ENCODE assay signal across 27 mouse cellular contexts in the genomic region with DNA sequence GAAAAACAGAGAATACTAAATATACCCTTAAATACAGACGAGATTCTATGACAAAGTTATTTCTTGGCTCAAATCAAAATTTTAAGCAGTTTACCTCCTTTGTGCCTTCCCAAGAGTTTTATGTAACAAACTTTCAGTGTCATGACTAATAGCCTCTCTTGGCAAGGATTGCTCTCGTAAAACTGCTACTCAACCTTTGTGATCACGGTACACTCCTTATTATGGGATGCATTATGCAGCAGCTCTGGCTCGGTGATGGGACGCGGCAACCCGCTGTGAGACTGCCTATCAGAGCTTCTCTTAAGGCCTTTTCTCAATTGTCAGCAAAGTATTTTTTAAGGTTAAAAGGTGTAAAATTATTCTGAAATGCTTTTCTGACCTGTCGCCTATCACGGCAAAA. TPM values are rescaled to one million over a fixed set of nuclear protein-coding genes. Genes with fewer than 3 reads are reported as not detected.
DNase-seq lines count a peak whose midpoint lies in the region; ATAC-seq and TF ChIP-seq lines count a peak whose summit lies in the region.
"Had no signal": no experiment of that assay in that cellular context is flagged by ENCODE, and none has a peak within 500 bp of the region (broad histone marks: within the 10 kb centered on the region; RNA-seq: fewer than 3 reads in every experiment).

No protein-coding gene starts in this region.

- H3K9ac ChIP-seq in forebrain, embryonic 14.5 days (ENCODE audit: low read length), result no peak overlapping the region
- H3K9ac ChIP-seq in forebrain, postnatal 0 days, result no peak overlapping the region
- no peak overlapping the region for H3K9ac ChIP-seq in kidney, postnatal 0 days (ENCODE audit: low read depth, low read length)
- H3K9ac ChIP-seq in kidney, embryonic 16.5 days (replicated peaks; ENCODE audit: low read length), result no peak overlapping the region
- H3K9ac ChIP-seq: heart, embryonic 15.5 days; hindbrain, embryonic 13.5 days had no signal

- H3K4me3 ChIP-seq in forebrain, embryonic 14.5 days (ENCODE audit: low read depth, low read length), result no peak overlapping the region
- H3K4me3 ChIP-seq in forebrain, postnatal 0 days (ENCODE audit: low read depth, low read length), result no peak overlapping the region
- no peak overlapping the region for H3K4me3 ChIP-seq in kidney, postnatal 0 days (replicated peaks; ENCODE audit: low read depth, low read length)
- H3K4me3 ChIP-seq in kidney, embryonic 16.5 days (ENCODE audit: low read length), result no peak overlapping the region
- H3K4me3 ChIP-seq: embryonic facial prominence, embryonic 10.5 days; forebrain, embryonic 13.5 days; heart, adult 2 months; heart, embryonic 15.5 days; hindbrain, embryonic 13.5 days had no signal

- H3K4me1 ChIP-seq in forebrain, embryonic 14.5 days (ENCODE audit: control insufficient read depth, insufficient read depth, low read length), result peaks cover 9% of the 10 kb centered on the region
- H3K4me1 ChIP-seq in forebrain, postnatal 0 days (ENCODE audit: insufficient read depth), result no peaks in the 10 kb centered on the region
- H3K4me1 ChIP-seq in kidney, postnatal 0 days (replicated peaks; ENCODE audit: insufficient read depth, low read length), result no peaks in the 10 kb centered on the region
- no peaks in the 10 kb centered on the region for H3K4me1 ChIP-seq in kidney, embryonic 16.5 days (ENCODE audit: insufficient read depth, low read length)
- H3K4me1 ChIP-seq: heart, embryonic 15.5 days had no signal

- no peaks in the 10 kb centered on the region for H3K9me3 ChIP-seq in forebrain, embryonic 14.5 days (replicated peaks; ENCODE audit: control insufficient read depth, low read length)
- H3K9me3 ChIP-seq in forebrain, postnatal 0 days (ENCODE audit: low read length), result no peaks in the 10 kb centered on the region
- no peaks in the 10 kb centered on the region for H3K9me3 ChIP-seq in kidney, postnatal 0 days (replicated peaks; ENCODE audit: low read length)
- H3K9me3 ChIP-seq in kidney, embryonic 16.5 days (ENCODE audit: low read length), result no peaks in the 10 kb centered on the region
- H3K9me3 ChIP-seq: embryonic facial prominence, embryonic 10.5 days; forebrain, embryonic 13.5 days; heart, embryonic 15.5 days; hindbrain, embryonic 13.5 days had no signal

- ATAC-seq in forebrain, embryonic 14.5 days, result no peak
- no peak for ATAC-seq in forebrain, postnatal 0 days
- ATAC-seq in kidney, postnatal 0 days (replicated peaks; ENCODE audit: low FRiP score, low read depth), result no peak
- ATAC-seq in kidney, embryonic 16.5 days (ENCODE audit: low FRiP score, low TSS enrichment), result no peak
- ATAC-seq: activated CD4-positive, CD25-positive, alpha-beta regulatory T cell, adult 4 months; forebrain, embryonic 13.5 days; hindbrain, postnatal 0 days; Patski had no signal

- no peak overlapping the region for H3K4me2 ChIP-seq in forebrain, embryonic 14.5 days (ENCODE audit: low read length)
- H3K4me2 ChIP-seq in forebrain, postnatal 0 days (ENCODE audit: low read depth), result no peak overlapping the region
- no peak overlapping the region for H3K4me2 ChIP-seq in kidney, postnatal 0 days (ENCODE audit: low read length)
- no peak overlapping the region for H3K4me2 ChIP-seq in kidney, embryonic 16.5 days (replicated peaks; ENCODE audit: low read depth, low read length)
- H3K4me2 ChIP-seq: forebrain, embryonic 13.5 days; heart, embryonic 11.5 days; heart, embryonic 15.5 days; hindbrain, embryonic 13.5 days had no signal

- peak; percentile 53 for DNase-seq in forebrain, embryonic 14.5 days (ENCODE audit: low spot score)
- no peak for DNase-seq in forebrain, postnatal 0 days
- DNase-seq in kidney, postnatal 0 days (ENCODE audit: low spot score), result peak; percentile 58
- peak; percentile 10 for DNase-seq in 3T3-L1 (ENCODE audit: low read depth, low spot score)
- peak; percentile 60 for DNase-seq in large intestine, adult 2 months (ENCODE audit: low read depth, low spot score)
- DNase-seq in ovary, adult 18-20 months (ENCODE audit: low spot score), result no peak
- DNase-seq: adrenal gland, adult 2 months; cerebellum, adult 18-20 months; cerebellum, adult 9-11 months; gastrocnemius, postnatal 14 days; heart, adult 2 months; heart, postnatal 14 days had no signal

- WGBS in forebrain, embryonic 14.5 days, result 27% methylated on average over 9 of the region's 9 CpGs
- WGBS in forebrain, postnatal 0 days, result 37% methylated on average over 9 of the region's 9 CpGs
- 53% methylated on average over 9 of the region's 9 CpGs for WGBS in kidney, postnatal 0 days
- 56% methylated on average over 9 of the region's 9 CpGs for WGBS in kidney, embryonic 16.5 days
- 38% methylated on average over 9 of the region's 9 CpGs for WGBS in large intestine, adult 2 months

- no peaks in the 10 kb centered on the region for H3K27me3 ChIP-seq in forebrain, embryonic 14.5 days (replicated peaks; ENCODE audit: control insufficient read depth, insufficient read depth, low read length)
- H3K27me3 ChIP-seq in forebrain, postnatal 0 days (ENCODE audit: insufficient read depth, low read length), result no peaks in the 10 kb centered on the region
- H3K27me3 ChIP-seq in kidney, postnatal 0 days (ENCODE audit: insufficient read depth, low read length), result no peaks in the 10 kb centered on the region
- H3K27me3 ChIP-seq in kidney, embryonic 16.5 days (ENCODE audit: insufficient read depth, low read length), result peaks cover 11% of the 10 kb centered on the region
- H3K27me3 ChIP-seq: forebrain, embryonic 13.5 days had no signal

- H3K36me3 ChIP-seq in forebrain, embryonic 14.5 days (ENCODE audit: control insufficient read depth, insufficient read depth, low read length), result no peaks in the 10 kb centered on the region
- H3K36me3 ChIP-seq in forebrain, postnatal 0 days (ENCODE audit: insufficient read depth), result no peaks in the 10 kb centered on the region
- no peaks in the 10 kb centered on the region for H3K36me3 ChIP-seq in kidney, postnatal 0 days (ENCODE audit: insufficient read depth, low read length)
- H3K36me3 ChIP-seq in kidney, embryonic 16.5 days (ENCODE audit: insufficient read depth, low read length), result no peaks in the 10 kb centered on the region
- H3K36me3 ChIP-seq: embryonic facial prominence, embryonic 10.5 days; heart, embryonic 15.5 days; hindbrain, embryonic 13.5 days had no signal

- no peak overlapping the region for H3K27ac ChIP-seq in forebrain, embryonic 14.5 days (ENCODE audit: low read depth, low read length)
- H3K27ac ChIP-seq in forebrain, postnatal 0 days (ENCODE audit: low read depth, low read length), result no peak overlapping the region
- H3K27ac ChIP-seq in kidney, postnatal 0 days, result no peak overlapping the region
- no peak overlapping the region for H3K27ac ChIP-seq in kidney, embryonic 16.5 days (ENCODE audit: low read length)
- H3K27ac ChIP-seq: embryonic facial prominence, embryonic 10.5 days; forebrain, embryonic 13.5 days; heart, adult 2 months; heart, embryonic 15.5 days; hindbrain, embryonic 13.5 days; hindbrain, postnatal 0 days had no signal

- TF ChIP-seq CTCF in forebrain, postnatal 0 days (IDR thresholded peaks at IDR 0.05; ENCODE audit: low read depth), result no peak
- TF ChIP-seq CTCF in kidney, postnatal 0 days (IDR thresholded peaks at IDR 0.05; ENCODE audit: low read depth), result no peak

RNA-seq across cellular contexts. Expression of gene Spaca7, which starts 59.8 kb away (rescaled TPM):
- not detected in 2 replicates for polyA plus RNA-seq in forebrain, embryonic 14.5 days (2014; fragmentation: Nextera tagmentation; extraction: Ambion mirVana)
- not detected in 2 replicates for total RNA-seq in forebrain, postnatal 0 days (2014; rRNA removed)
- not detected in 2 replicates for polyA plus RNA-seq in forebrain, postnatal 0 days (2015; fragmentation: Nextera tagmentation; extraction: Ambion mirVana)
- polyA plus RNA-seq in kidney, postnatal 0 days (2015; fragmentation: Nextera tagmentation; extraction: Ambion mirVana), result 0.91 and 1.8 TPM in 2 replicates
- 1.1 and 1.3 TPM in 2 replicates for polyA plus RNA-seq in kidney, embryonic 16.5 days (2015; fragmentation: Nextera tagmentation; extraction: Ambion mirVana)
- polyA plus RNA-seq in large intestine, adult 2 months (2012; rRNA removed), result not detected in 2 replicates
- total RNA-seq: adrenal gland, adult 2 months; adrenal gland, postnatal 4 days; gastrocnemius, postnatal 14 days; heart, adult 2 months; heart, postnatal 14 days; hematopoietic stem cell, adult 5-6 weeks; hindbrain, postnatal 0 days; MEL had no signal
- polyA plus RNA-seq: activated CD4-positive, CD25-positive, alpha-beta regulatory T cell, adult 4 months; adrenal gland, adult 2 months; C2C12; embryonic facial prominence, embryonic 10.5 days; embryonic facial prominence, embryonic 14.5 days; forebrain, embryonic 13.5 days; gonadal fat pad, adult 2 months; heart, adult 2 months; heart, embryonic 11.5 days; heart, embryonic 15.5 days; hindbrain, embryonic 13.5 days; hindbrain, postnatal 0 days had no signal

Comparison
In these comparisons a context has a peak if more than half of its experiments do, and no peak if none do; other contexts are left out.
1. DNase-seq: peak in forebrain, embryonic 14.5 days (single experiment), kidney, postnatal 0 days (single experiment), 3T3-L1 (single experiment) and large intestine, adult 2 months (single experiment); none in forebrain, postnatal 0 days (single experiment) and ovary, adult 18-20 months (single experiment).